Mouse (Mus musculus): ENCODE measurements around the gene Grhl1.
"Not testable (repeated sequence)": the region's sequence is repeated elsewhere in the genome, so short reads cannot be mapped to it uniquely, and the experiment has no call there.

Gene Grhl1

DNA sequence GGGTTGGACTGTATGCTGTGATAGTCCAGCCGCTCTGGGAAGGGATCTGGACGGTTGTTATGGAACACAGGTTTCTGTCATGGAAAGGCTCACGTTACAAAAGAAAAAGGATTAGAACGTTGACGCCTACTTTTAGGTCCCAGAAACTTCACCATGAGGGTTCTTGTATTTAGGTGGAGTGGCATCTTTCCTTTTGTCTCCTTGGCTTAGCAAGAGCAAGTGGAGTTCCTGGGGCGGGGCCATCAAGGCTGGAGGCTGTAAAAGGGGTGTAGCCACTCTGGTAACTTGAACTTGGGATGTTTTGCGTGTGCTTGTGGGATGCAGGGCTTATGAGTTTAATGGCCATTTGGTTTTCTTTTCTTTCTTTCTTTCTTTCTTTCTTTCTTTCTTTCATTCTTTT lies 18.3 kb downstream of the Grhl1 start:
- no peak for DNase-seq (ENCODE audit: low spot score)

- no peak for DNase-seq (ENCODE audit: low spot score)
Measured at GRCm38 (mm10) chr12:24592055-24592454, 20.0 kb downstream of the Grhl1 start.

DNA sequence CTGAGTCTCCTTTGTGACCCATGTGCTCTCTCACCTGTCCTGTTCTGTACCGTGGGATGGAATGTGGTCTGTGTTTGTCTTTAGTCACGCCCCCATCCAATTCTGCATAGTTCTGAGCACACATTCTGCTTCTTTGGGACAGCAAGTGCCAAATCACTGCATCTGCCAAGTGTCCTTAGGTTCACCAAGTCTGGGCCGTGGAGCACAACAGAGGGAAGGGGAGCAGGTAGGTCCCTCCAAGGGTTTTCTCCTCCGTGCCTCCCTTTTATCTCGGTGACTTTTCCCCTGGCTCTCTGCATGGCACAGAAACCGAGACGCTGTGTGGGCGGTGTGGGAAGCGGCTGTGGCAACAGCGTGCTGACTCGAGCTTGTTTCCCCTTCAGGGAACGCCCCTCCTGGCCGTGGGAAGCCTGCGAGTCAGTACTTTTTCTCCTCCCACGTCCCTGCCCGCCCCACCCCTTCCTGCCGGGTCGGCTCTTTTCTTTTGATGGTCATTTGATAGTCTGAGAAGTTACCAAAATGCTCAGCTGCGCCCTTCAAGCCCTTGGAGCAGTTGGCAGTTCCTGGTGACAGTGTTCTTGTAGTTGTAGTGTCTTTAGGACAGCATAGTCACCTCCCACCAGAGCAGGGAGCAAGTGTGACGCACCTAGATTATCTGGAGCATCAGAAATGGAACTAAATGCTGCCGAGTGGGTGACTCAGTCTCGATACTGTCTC lies 21.0 kb downstream of the Grhl1 start:
- peak; percentile 38 for DNase-seq (ENCODE audit: low spot score)

DNA sequence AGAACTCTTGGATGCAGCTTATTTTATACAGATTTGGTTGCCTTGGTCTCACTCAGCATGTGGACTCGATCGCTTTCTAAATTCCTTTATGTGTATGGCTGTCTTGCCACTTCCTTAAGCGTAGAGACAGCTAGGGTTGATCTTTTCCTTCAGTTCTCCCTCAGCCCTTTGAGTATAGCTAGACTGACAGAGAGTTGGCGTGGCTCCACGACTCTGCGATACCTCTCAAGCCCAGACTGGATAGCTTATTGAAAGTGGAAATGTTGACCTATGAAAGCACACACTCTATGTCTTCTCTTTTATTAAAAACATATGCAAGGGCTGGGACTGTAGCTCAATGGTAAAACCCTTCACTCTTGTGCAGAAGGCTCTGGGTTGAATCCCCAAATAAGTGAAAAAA lies 25.3 kb downstream of the Grhl1 start:
- DNase-seq (ENCODE audit: low spot score) = no peak

GRCm38 (mm10) chr12:24599366-24599895 lies 27.3 kb downstream of the Grhl1 start:
- no peak for DNase-seq (ENCODE audit: low spot score)

GRCm38 (mm10) chr12:24600074-24600473 lies 28.0 kb downstream of the Grhl1 start:
- no peak for DNase-seq (ENCODE audit: low spot score)

DNA sequence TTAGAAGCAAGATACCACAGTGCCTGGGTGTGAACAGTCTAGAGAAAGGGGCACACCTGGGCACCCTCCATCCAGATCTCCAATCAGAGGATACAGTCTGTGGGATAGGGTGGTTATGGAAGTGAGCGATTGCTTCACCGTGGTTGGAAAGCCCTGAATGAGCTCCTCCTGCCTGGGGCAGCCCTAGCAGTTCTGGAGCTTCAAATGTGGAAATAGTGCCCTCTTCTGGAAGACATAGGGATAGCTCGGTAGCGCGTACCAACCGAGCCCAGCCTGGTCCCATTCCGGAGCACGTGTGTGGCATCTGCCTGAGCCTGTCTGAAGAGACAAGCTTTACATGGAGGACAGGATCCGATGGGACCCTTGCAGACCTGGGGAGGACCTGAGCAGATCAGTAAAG lies 28.7 kb downstream of the Grhl1 start:
- peak; percentile 77 for DNase-seq (ENCODE audit: low spot score)

GRCm38 (mm10) chr12:24603266-24603665 lies 31.2 kb downstream of the Grhl1 start:
- peak; percentile 63 for DNase-seq (ENCODE audit: low spot score)

DNA sequence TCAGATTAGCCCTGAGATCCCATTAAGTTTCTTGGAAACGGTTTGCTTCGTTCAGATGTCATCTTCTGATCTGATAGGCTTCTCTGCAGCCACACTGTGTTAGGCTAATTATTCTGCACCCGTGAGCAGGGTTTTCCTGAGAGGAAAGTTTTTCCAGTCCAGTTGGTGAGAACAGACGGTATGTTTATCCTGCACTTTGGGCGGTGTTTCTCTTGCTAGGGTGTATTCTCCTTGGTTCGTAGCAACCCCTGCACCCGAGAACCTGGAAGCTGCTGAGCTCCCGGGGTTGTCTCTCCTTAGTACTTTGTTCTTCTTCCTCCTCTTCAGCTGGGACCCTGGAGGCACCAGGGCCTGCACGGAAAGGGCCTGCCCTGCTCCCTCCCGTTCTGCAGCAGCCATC lies 34.1 kb downstream of the Grhl1 start:
- DNase-seq (ENCODE audit: low spot score) = no peak

- DNase-seq (ENCODE audit: low spot score) = no peak
Measured at GRCm38 (mm10) chr12:24612591-24612990, 40.5 kb downstream of the Grhl1 start.

- DNase-seq (ENCODE audit: low spot score) = no peak
Measured at GRCm38 (mm10) chr12:24614452-24615075, 42.5 kb downstream of the Grhl1 start.

- DNase-seq (ENCODE audit: low spot score) = no peak
Measured at GRCm38 (mm10) chr12:24615140-24615539, 43.1 kb downstream of the Grhl1 start.

DNA sequence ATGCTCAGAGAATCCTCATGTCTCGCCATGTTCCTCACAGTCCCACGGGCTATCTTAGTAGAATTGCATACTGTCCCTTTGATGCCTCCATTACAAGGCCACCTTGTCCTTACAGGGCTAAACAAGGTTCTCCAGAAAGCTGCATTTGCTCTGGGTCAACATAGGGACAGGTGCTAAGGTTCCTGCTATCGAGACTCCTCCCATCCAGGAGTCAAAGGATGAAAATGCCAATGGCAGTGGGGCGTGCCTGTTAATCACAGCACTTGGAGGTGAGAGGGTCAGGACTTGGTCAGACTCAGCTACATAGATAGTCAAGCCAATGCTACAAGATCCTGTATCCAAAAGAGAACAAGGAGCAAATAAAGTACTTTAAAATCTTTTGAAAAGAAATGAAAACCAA lies 47.4 kb downstream of the Grhl1 start:
- DNase-seq (ENCODE audit: low spot score) = no peak

DNA sequence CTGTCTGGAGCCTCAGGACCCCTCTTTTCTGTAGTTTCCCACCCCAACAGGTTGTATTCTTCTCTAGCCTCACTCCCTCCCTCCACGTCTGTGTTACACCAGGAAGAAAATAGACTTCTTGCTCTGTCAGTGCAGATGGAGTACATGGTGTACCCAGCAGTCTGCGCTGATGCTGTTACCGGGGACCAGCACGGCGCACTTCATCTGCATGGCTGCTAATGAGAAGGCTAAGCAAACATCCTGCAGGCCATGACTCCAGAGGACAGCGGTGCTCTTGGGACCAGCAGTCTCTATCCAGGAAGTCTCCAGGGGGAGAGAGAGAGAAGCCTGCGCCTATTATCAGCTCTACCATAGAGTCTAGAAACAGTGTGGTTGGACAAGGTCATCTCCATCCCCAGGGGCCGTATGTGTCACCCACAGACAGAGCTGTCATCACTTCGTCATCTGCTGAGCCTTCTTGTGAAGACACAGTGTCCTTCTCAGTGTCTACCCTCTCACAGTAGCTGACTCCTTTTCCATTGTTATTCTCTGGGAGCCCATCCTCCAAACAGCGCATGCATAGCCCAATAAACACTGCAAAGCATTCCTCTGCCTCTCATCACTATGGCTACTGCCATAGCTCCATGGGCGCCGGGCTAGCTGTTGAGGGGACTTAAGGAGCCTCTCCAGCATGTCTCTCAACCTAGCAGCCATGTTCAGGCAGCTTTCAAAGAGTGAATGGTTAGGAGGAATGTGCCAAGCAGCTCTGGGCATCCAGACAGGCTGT lies 51.6 kb downstream of the Grhl1 start:
- DNase-seq (ENCODE audit: low spot score) = no peak

GRCm38 (mm10) chr12:24626401-24626800 lies 54.3 kb downstream of the Grhl1 start:
- DNase-seq (ENCODE audit: low spot score) = no peak

DNA sequence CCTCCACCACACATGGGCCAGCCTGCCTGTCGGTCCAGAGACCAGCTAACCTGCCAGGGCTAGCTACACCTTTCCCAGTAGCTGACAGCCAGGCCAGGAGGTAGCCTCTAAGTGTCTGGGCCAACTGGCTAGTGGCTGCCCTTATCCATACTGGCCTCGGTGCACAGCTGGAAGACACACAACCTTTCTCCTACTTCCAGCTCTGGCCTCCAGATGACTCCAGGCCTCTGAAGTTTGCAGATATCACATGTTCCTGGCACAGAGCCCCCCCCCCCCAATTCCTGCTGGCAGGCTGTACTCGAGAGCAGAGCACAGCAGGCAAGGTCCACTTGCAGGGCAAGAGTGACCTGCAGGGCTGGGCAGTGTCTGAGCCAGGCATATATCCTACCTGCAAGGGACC lies 55.1 kb downstream of the Grhl1 start:
- no peak for DNase-seq (ENCODE audit: low spot score)

- DNase-seq (ENCODE audit: low spot score) = no peak
Measured at GRCm38 (mm10) chr12:24630220-24630619, 58.1 kb downstream of the Grhl1 start.

DNA sequence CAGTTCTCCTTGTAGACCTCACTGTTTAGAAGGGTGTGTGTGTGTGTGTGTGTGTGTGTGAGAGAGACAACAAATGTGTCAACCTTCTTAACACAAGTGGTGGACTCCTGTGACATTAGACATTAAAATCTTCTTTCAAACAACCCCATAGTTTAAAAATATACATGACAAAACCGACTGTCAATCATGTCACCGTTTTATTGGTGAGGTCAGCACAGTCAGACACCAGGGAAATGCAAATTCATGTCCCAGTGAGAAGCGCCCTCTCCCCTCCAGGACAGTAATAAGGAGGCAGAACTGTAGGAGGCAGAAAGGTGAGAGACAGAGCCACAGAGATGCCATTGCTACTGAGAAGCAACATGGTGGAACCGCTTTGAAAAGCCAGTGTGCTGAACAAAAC lies 60.3 kb downstream of the Grhl1 start:
- no peak for DNase-seq (ENCODE audit: low spot score)

GRCm38 (mm10) chr12:24633753-24634191 lies 61.7 kb downstream of the Grhl1 start:
- DNase-seq (ENCODE audit: low spot score) = no peak

- DNase-seq (ENCODE audit: low spot score) = no peak
Measured at GRCm38 (mm10) chr12:24634212-24634611, 62.1 kb downstream of the Grhl1 start.

DNA sequence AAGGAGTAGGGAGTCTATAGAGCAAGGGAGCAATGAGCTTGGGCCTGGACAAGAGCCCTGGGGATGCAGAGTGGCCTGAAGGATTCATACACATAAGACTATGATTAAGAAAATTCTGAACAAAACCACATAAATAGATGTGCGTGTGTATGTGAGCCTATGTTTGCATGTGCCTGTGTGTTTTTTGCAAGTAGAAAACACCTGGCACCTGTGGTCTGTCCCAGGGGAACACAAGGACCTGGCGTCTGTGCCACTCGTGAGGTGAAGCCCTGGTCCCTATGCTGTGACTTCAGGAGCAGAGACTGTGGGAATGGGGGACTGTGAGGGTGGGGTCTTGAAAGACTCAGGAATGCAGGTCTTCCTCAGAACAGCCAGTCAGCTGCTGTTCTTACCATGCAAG lies 62.6 kb downstream of the Grhl1 start:
- no peak for DNase-seq (ENCODE audit: low spot score)

- not testable (repeated sequence) for DNase-seq (ENCODE audit: low spot score)
Measured at GRCm38 (mm10) chr12:24638787-24639186, 66.7 kb downstream of the Grhl1 start.

- peak; percentile 62 for DNase-seq (ENCODE audit: low spot score)
Measured at GRCm38 (mm10) chr12:24642370-24642802, 70.3 kb downstream of the Grhl1 start.
